Mouse (Mus musculus) megakaryocyte progenitor cell, adult 5-6 weeks (primary cell): ENCODE data around the gene Acvr1. TPM values are rescaled to one million over a fixed set of nuclear protein-coding genes. Genes with fewer than 3 reads are reported as not detected.
A peak's percentile ranks its signal among the peaks of the same experiment; 100 is the strongest.

Source experiments
- ATAC-seq: replicated peaks from 2 replicates; pipeline ENCODE4 v1.8.0; 2016; ENCODE audit warnings: mild to moderate bottlenecking, moderate TSS enrichment, inconsistent platforms; ENCODE audit not compliant: poor library complexity
- total RNA-seq, 2 experiments: library from RNA; stranded (forward) in 1 of 2; stranded (reverse) in 1 of 2; fragments of 157-497, 149-512 nt in 1 of 2; fragments of 200-1000 nt in 1 of 2; gene quantifications; 2 replicates each; pipeline versions ENCODE4 v1.2.3 to v1.2.4; 2015 to 2017

Acvr1 gene
- total RNA-seq, 2 experiments from 2014 or later = 0.87 to 2.3 TPM

- ATAC-seq = no peak
Measured at GRCm38 (mm10) chr2:58481450-58482100, 85.4 kb downstream of the Acvr1 start.

GRCm38 (mm10) chr2:58480764-58481163 is 86.2 kb downstream of the Acvr1 start:
- peak; percentile 90 for ATAC-seq

GRCm38 (mm10) chr2:58479536-58479935 is 87.4 kb downstream of the Acvr1 start:
- ATAC-seq = no peak

- ATAC-seq = no peak
Measured at GRCm38 (mm10) chr2:58478144-58478543, 88.8 kb downstream of the Acvr1 start.

- ATAC-seq = peak; percentile 80
Measured at GRCm38 (mm10) chr2:58476956-58477715, 89.8 kb downstream of the Acvr1 start.

- no peak for ATAC-seq
Measured at GRCm38 (mm10) chr2:58475578-58475977, 91.4 kb downstream of the Acvr1 start.

GRCm38 (mm10) chr2:58470290-58470689 is 96.7 kb downstream of the Acvr1 start:
- ATAC-seq = no peak

- no peak for ATAC-seq
Measured at GRCm38 (mm10) chr2:58469816-58470215, 97.1 kb downstream of the Acvr1 start, which contains the start of gene Gm17409. Gm17409 (plus strand) TSS chr2:58470116.

- peak; percentile 60 for ATAC-seq
Measured at GRCm38 (mm10) chr2:58458820-58459371, 108.1 kb downstream of the Acvr1 start.

- no peak for ATAC-seq
Measured at GRCm38 (mm10) chr2:58457488-58457865, 109.5 kb downstream of the Acvr1 start.

- ATAC-seq = no peak
Measured at GRCm38 (mm10) chr2:58456843-58457487, 110.0 kb downstream of the Acvr1 start.

- no peak for ATAC-seq
Measured at GRCm38 (mm10) chr2:58454095-58454865, 112.7 kb downstream of the Acvr1 start.

GRCm38 (mm10) chr2:58447001-58447400 is 120.0 kb downstream of the Acvr1 start:
- no peak for ATAC-seq

- ATAC-seq = 0 out of 2 replicates have a peak, but pooled peaks have one; percentile 11
Measured at GRCm38 (mm10) chr2:58443163-58443562, 123.8 kb downstream of the Acvr1 start.

- no peak for ATAC-seq
Measured at GRCm38 (mm10) chr2:58436911-58437310, 130.0 kb downstream of the Acvr1 start.

GRCm38 (mm10) chr2:58435507-58435906 is 131.4 kb downstream of the Acvr1 start:
- ATAC-seq = no peak

GRCm38 (mm10) chr2:58434438-58434837 is 132.5 kb downstream of the Acvr1 start:
- no peak for ATAC-seq

GRCm38 (mm10) chr2:58433317-58433716 is 133.6 kb downstream of the Acvr1 start:
- no peak for ATAC-seq

- no peak for ATAC-seq
Measured at GRCm38 (mm10) chr2:58432211-58432610, 134.7 kb downstream of the Acvr1 start.

GRCm38 (mm10) chr2:58425436-58426004 is 141.4 kb downstream of the Acvr1 start:
- no peak for ATAC-seq
